Mouse (Mus musculus) stomach, postnatal 0 days (tissue): Measurements from ENCODE around the gene Cd164l2. TPM values are rescaled to one million over a fixed set of nuclear protein-coding genes. Genes with fewer than 3 reads are reported as not detected.

ENCODE experiments used
- ATAC-seq: fragments of 200-750 bp; cut with Nextera tagmentation; 2 replicates; pipeline ENCODE4 v1.8.0; 2017; ENCODE audit not compliant: low FRiP score, low TSS enrichment
- DNase-seq: peaks from one replicate; pipeline ENCODE4 v3.0.0-alpha.2; 2016; ENCODE audit warnings: low spot score
- H3K27ac ChIP-seq: fragments of 300-500 bp; sonication (generic); replicated peaks from 2 replicates; pipeline ENCODE4 v1.5.1; 2014; ENCODE audit warnings: mild to moderate bottlenecking, control low read depth
- H3K27me3 ChIP-seq: fragments of 300-500 bp; sonication (generic); 2 replicates; pipeline ENCODE4 v1.6.1; 2014; ENCODE audit warnings: low read length; ENCODE audit not compliant: control insufficient read depth, insufficient read depth
- H3K36me3 ChIP-seq: fragments of 300-500 bp; sonication (generic); 2 replicates; pipeline ENCODE4 v1.6.1; 2014; ENCODE audit warnings: low read length, mixed read lengths; ENCODE audit not compliant: control insufficient read depth, insufficient read depth
- H3K4me1 ChIP-seq: fragments of 300-500 bp; sonication (generic); replicated peaks from 2 replicates; pipeline ENCODE4 v1.6.1; 2014; ENCODE audit warnings: antibody characterized with exemption; ENCODE audit not compliant: control insufficient read depth, insufficient read depth
- H3K4me2 ChIP-seq: fragments of 300-500 bp; sonication (generic); replicated peaks from 2 replicates; pipeline ENCODE4 v1.6.1; 2014; ENCODE audit warnings: low read depth, mild to moderate bottlenecking, control low read depth, moderate library complexity
- H3K4me3 ChIP-seq: fragments of 300-500 bp; sonication (generic); 2 replicates; pipeline ENCODE4 v1.5.1; 2014; ENCODE audit warnings: low read depth, low read length, control low read depth
- H3K9ac ChIP-seq: fragments of 300-500 bp; sonication (generic); 2 replicates; pipeline ENCODE4 v1.6.1; 2014; ENCODE audit warnings: mild to moderate bottlenecking, low read length, control low read depth, mixed read lengths
- H3K9me3 ChIP-seq: fragments of 300-500 bp; sonication (generic); 2 replicates; pipeline ENCODE4 v1.6.1; 2016; ENCODE audit warnings: low read length; ENCODE audit not compliant: control insufficient read depth
- CTCF ChIP-seq: IDR thresholded peaks from 2 replicates; pipeline ENCODE4 v1.5.1; 2016; ENCODE audit warnings: antibody characterized with exemption, low read depth, mild to moderate bottlenecking, moderate library complexity
- EP300 ChIP-seq: optimal IDR thresholded peaks from 2 replicates; pipeline ENCODE3; 2016; ENCODE audit warnings: antibody characterized with exemption
- WGBS: fragments of 180-500 bp; shearing (Covaris S2); extraction: QIAGEN DNeasy Blood & Tissue Kit; methylation state at CpG from one replicate; pipeline ENCODE4 v1.1.7; 2014; 5-methylcytosine and 5-hydroxymethylcytosine counted together
- microRNA-seq: library from miRNA; unstranded; fragments of <30 nt; microRNA quantifications from one replicate; pipeline ENCODE4, GENCODE M21; 2016
- polyA plus RNA-seq: library from polyadenylated mRNA; unstranded; fragments of >200 nt; fragmentation: Nextera tagmentation; extraction: Ambion mirVana; gene quantifications from 2 replicates; pipeline ENCODE4 v1.2.1, GENCODE M21; 2015

The Cd164l2 gene
- polyA plus RNA-seq, 1 experiment from 2014 or later = 5.3 TPM

DNA sequence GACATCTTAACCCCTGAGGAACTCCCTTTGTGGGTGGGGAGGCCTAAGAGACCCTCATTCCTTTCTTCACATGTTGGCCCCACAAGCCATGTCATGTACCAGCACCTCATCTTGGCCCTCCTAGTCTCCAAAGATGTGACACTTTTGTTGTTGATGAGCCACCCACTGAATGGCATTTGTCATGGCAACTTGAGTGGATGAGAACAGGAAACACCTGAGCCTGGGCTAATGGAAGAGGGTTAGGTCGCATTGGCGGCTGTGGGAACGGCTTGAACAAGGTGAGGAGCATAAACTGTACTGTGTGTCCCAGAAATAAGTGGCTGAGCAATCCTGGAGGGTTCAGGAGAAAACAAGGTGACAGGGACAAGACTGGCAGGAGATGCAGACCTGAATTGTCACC, 57.0 kb downstream of the Cd164l2 start:
- H3K9ac ChIP-seq = no peak overlapping the region
- no peak for ATAC-seq
- H3K27ac ChIP-seq = no peak overlapping the region
- no peaks in the 10 kb centered on the region for H3K4me1 ChIP-seq
- DNase-seq = no peak
- no peak overlapping the region for H3K4me3 ChIP-seq
- 94% methylated on average over 3 of the region's 3 CpGs for WGBS
- TF ChIP-seq CTCF (no peak), EP300 (no peak)
- no peaks in the 10 kb centered on the region for H3K27me3 ChIP-seq
- H3K9me3 ChIP-seq = no peaks in the 10 kb centered on the region
- H3K36me3 ChIP-seq = peaks cover 23% of the 10 kb centered on the region
- no peak overlapping the region for H3K4me2 ChIP-seq

DNA sequence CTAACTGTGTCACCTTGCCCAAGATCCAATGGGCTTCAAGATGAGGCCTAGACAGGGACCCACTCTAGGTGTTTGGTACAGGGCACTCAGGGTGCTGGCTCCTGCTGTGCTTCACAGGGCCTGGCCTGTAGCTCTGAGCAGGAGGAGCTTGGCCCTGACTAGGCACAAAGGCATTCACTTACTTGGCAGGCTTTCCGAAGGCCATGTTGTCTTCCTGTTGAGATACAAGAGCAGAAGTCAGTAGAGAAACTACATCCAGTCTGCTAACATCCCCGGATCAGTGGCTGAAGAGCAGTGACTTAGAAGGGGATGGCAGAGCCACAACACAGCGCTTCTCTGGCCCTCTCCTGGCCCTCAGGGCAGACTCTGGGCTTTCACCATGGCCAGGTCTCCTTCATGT, 57.7 kb downstream of the Cd164l2 start:
- Histone ChIP-seq H3K4me2 (no peak overlapping the region), H3K4me3 (no peak overlapping the region), H3K4me1 (no peaks in the 10 kb centered on the region), H3K36me3 (peaks cover 23% of the 10 kb centered on the region), H3K27me3 (no peaks in the 10 kb centered on the region), H3K9ac (no peak overlapping the region), H3K27ac (no peak overlapping the region), H3K9me3 (no peaks in the 10 kb centered on the region)
- WGBS = 75% methylated on average over 3 of the region's 3 CpGs
- no peak for TF ChIP-seq CTCF
- TF ChIP-seq EP300 = no peak
- ATAC-seq = no peak
- no peak for DNase-seq

DNA sequence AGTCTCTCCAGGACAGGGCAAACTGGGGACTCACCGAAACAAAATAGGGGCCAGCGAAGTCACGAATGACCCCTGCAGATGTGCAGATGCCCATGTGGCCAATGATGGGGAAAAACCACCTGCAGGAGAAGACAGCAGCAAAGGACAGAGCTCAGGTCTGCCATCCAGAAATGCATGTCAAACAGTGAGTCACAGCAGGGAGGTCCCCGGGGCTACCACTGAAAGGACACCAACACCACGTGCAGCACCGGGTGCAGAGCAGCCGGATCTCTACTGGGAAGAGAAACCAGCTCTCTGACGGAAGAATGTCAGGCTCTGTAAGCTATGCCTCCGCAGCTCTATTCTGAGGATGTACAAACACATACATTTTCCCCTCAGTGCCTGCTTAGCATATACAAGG, 59.0 kb downstream of the Cd164l2 start:
- ATAC-seq (no peak), DNase-seq (no peak)
- 84% methylated on average over 9 of the region's 9 CpGs for WGBS
- no peak overlapping the region for H3K4me3 ChIP-seq
- no peaks in the 10 kb centered on the region for H3K4me1 ChIP-seq
- TF ChIP-seq EP300 (no peak), CTCF (no peak)
- H3K9ac ChIP-seq = no peak overlapping the region
- no peaks in the 10 kb centered on the region for H3K9me3 ChIP-seq
- H3K36me3 ChIP-seq = peaks cover 23% of the 10 kb centered on the region
- H3K27me3 ChIP-seq = no peaks in the 10 kb centered on the region
- H3K4me2 ChIP-seq = no peak overlapping the region
- H3K27ac ChIP-seq = no peak overlapping the region

Small RNA genes lying within 50 kb of the gene (microRNA-seq; reads per million reads assigned to microRNA genes)
- 1.3 reads per million for gene Mir7017

Other genes starting within 250 kb of the Cd164l2 start
- gene Fgr, start 238.0 kb upstream of the Cd164l2 start, polyA plus RNA-seq = 0.15 and 0.18 TPM in 2 replicates
- gene Ahdc1, start 200.9 kb upstream of the Cd164l2 start, polyA plus RNA-seq = 2.8 and 3.2 TPM in 2 replicates
- gene Wasf2, start 81.6 kb upstream of the Cd164l2 start, polyA plus RNA-seq = 71.4 and 84.2 TPM in 2 replicates
- 0.11 and 0.19 TPM in 2 replicates for gene Gpr3, start 405 bp downstream of the Cd164l2 start, polyA plus RNA-seq
- 17.6 and 21.5 TPM in 2 replicates for gene Map3k6, start 28.7 kb downstream of the Cd164l2 start, polyA plus RNA-seq
- 93.5 and 109 TPM in 2 replicates for gene Sytl1, start 51.0 kb downstream of the Cd164l2 start, polyA plus RNA-seq
- gene Tmem222, start 65.7 kb downstream of the Cd164l2 start, polyA plus RNA-seq = 51.4 and 53.9 TPM in 2 replicates
- gene Wdtc1, start 141.3 kb downstream of the Cd164l2 start, polyA plus RNA-seq = 6.2 and 7.7 TPM in 2 replicates
- 6.0 and 7.1 TPM in 2 replicates for gene Slc9a1, start 157.6 kb downstream of the Cd164l2 start, polyA plus RNA-seq